8 mouse cellular contexts compared by ENCODE assay signal in genomic region chr14:52295558-52296264, GRCm38 (mm10). TPM values are rescaled to one million over a fixed set of nuclear protein-coding genes. Genes with fewer than 3 reads are reported as not detected.
A peak's percentile ranks its signal among the peaks of the same experiment; 100 is the strongest.
DNase-seq lines count a peak whose midpoint lies in the region; ATAC-seq and TF ChIP-seq lines count a peak whose summit lies in the region.

No protein-coding gene starts in this region.

- H3K4me2 ChIP-seq in heart, postnatal 0 days (ENCODE audit: low read depth, low read length), result no peak overlapping the region
- no peak overlapping the region for H3K4me2 ChIP-seq in forebrain, postnatal 0 days (ENCODE audit: low read depth)
- H3K4me2 ChIP-seq in midbrain, embryonic 16.5 days (ENCODE audit: low read length), result no peak overlapping the region

- H3K4me3 ChIP-seq in heart, postnatal 0 days (ENCODE audit: low read depth, low read length), result no peak overlapping the region
- no peak overlapping the region for H3K4me3 ChIP-seq in G1E (ENCODE audit: low read depth, low read length)
- no peak overlapping the region for H3K4me3 ChIP-seq in forebrain, postnatal 0 days (ENCODE audit: low read depth, low read length)
- H3K4me3 ChIP-seq in midbrain, embryonic 16.5 days (ENCODE audit: low read depth, low read length), result no peak overlapping the region

- no peaks in the 10 kb centered on the region for H3K4me1 ChIP-seq in heart, postnatal 0 days (ENCODE audit: control insufficient read depth, insufficient read depth)
- H3K4me1 ChIP-seq in G1E (ENCODE audit: insufficient read depth, low read depth, low read length), result peaks cover 6% of the 10 kb centered on the region; the same call in 1 of the 2 replicates
- H3K4me1 ChIP-seq in forebrain, postnatal 0 days (ENCODE audit: insufficient read depth), result no peaks in the 10 kb centered on the region
- no peaks in the 10 kb centered on the region for H3K4me1 ChIP-seq in midbrain, embryonic 16.5 days (ENCODE audit: control insufficient read depth, insufficient read depth, low read length)

- no peak overlapping the region for H3K27ac ChIP-seq in heart, postnatal 0 days (ENCODE audit: low read depth)
- no peak overlapping the region for H3K27ac ChIP-seq in forebrain, postnatal 0 days (ENCODE audit: low read depth, low read length)
- H3K27ac ChIP-seq in midbrain, embryonic 16.5 days (ENCODE audit: low read length), result no peak overlapping the region

- intact Hi-C loops in heart, postnatal 10 days (cut with DNase I), result loop anchor here (1.0 kb wide), 1 partner anchor 43 kb away; no protein-coding TSS in a partner anchor

- no peak for TF ChIP-seq EP300 in heart, postnatal 0 days (IDR thresholded peaks at IDR 0.05; ENCODE audit: low read depth)

- peak; percentile 78 for DNase-seq in heart, postnatal 0 days (ENCODE audit: low spot score)
- DNase-seq in heart, postnatal 10 days, result no peak
- no peak for DNase-seq in G1E (ENCODE audit: low spot score)
- peak; percentile 56 for DNase-seq in forebrain, postnatal 0 days
- no peak for DNase-seq in spleen, postnatal 36 days (ENCODE audit: low spot score in 2 of 2)
- DNase-seq in yolk sac, embryonic 10.5 days (ENCODE audit: low spot score), result no peak
- no peak for DNase-seq in heart, adult 8-10 months (ENCODE audit: low spot score)

- H3K27me3 ChIP-seq in heart, postnatal 0 days (ENCODE audit: control insufficient read depth, insufficient read depth, low read length), result no peaks in the 10 kb centered on the region
- H3K27me3 ChIP-seq in G1E (ENCODE audit: insufficient read depth, low read length), result no peaks in the 10 kb centered on the region
- no peaks in the 10 kb centered on the region for H3K27me3 ChIP-seq in forebrain, postnatal 0 days (ENCODE audit: insufficient read depth, low read length)
- no peaks in the 10 kb centered on the region for H3K27me3 ChIP-seq in midbrain, embryonic 16.5 days (ENCODE audit: control insufficient read depth, insufficient read depth, low read depth, low read length)

- WGBS in heart, postnatal 0 days, result 67% methylated on average over 6 of the region's 6 CpGs
- 58% methylated on average over 6 of the region's 6 CpGs for WGBS in forebrain, postnatal 0 days
- WGBS in midbrain, embryonic 16.5 days, result 61% methylated on average over 6 of the region's 6 CpGs

- H3K36me3 ChIP-seq in heart, postnatal 0 days (replicated peaks; ENCODE audit: control insufficient read depth, insufficient read depth, low read length), result peaks cover 85% of the 10 kb centered on the region
- H3K36me3 ChIP-seq in G1E (replicated peaks), result peaks cover 91% of the 10 kb centered on the region
- H3K36me3 ChIP-seq in forebrain, postnatal 0 days (ENCODE audit: insufficient read depth), result peaks cover 77% of the 10 kb centered on the region
- peaks cover 52% of the 10 kb centered on the region for H3K36me3 ChIP-seq in midbrain, embryonic 16.5 days (ENCODE audit: control insufficient read depth, insufficient read depth, low read length)

- H3K9ac ChIP-seq in heart, postnatal 0 days (replicated peaks; ENCODE audit: low read depth, low read length), result no peak overlapping the region
- no peak overlapping the region for H3K9ac ChIP-seq in forebrain, postnatal 0 days
- no peak overlapping the region for H3K9ac ChIP-seq in midbrain, embryonic 16.5 days (ENCODE audit: low read depth, low read length)

- peak; percentile 59 for TF ChIP-seq CTCF in heart, postnatal 0 days (IDR thresholded peaks at IDR 0.05; ENCODE audit: low read depth)
- peak; percentile 15; the same call in 1 of the 2 replicates for TF ChIP-seq CTCF in G1E (IDR thresholded peaks at IDR 0.05; ENCODE audit: low read depth, low read length)
- TF ChIP-seq CTCF in forebrain, postnatal 0 days (IDR thresholded peaks at IDR 0.05; ENCODE audit: low read depth), result peak; percentile 73

- no peak for ATAC-seq in heart, postnatal 0 days (ENCODE audit: insufficient read depth, low read depth)
- no peak for ATAC-seq in G1E (ENCODE audit: extremely low read depth, insufficient number of reproducible peaks, low FRiP score, poor library complexity, severe bottlenecking)
- peak; percentile 61 for ATAC-seq in forebrain, postnatal 0 days
- ATAC-seq in midbrain, embryonic 16.5 days, result peak; percentile 69

- no peaks in the 10 kb centered on the region for H3K9me3 ChIP-seq in heart, postnatal 0 days (replicated peaks; ENCODE audit: control insufficient read depth, low read length)
- H3K9me3 ChIP-seq in G1E (replicated peaks), result no peaks in the 10 kb centered on the region
- no peaks in the 10 kb centered on the region for H3K9me3 ChIP-seq in forebrain, postnatal 0 days (ENCODE audit: low read length)
- no peaks in the 10 kb centered on the region for H3K9me3 ChIP-seq in midbrain, embryonic 16.5 days (replicated peaks; ENCODE audit: control insufficient read depth, low read length, poor library complexity, severe bottlenecking)

RNA-seq across cellular contexts. Expression of gene Mettl3, which starts 9.2 kb away (rescaled TPM):
- total RNA-seq in heart, postnatal 0 days (2014; rRNA removed; ENCODE audit: low replicate concordance), result 11.4 and 16.0 TPM in 2 replicates
- 14.1 and 14.8 TPM in 2 replicates for polyA plus RNA-seq in heart, postnatal 0 days (2015; fragmentation: Nextera tagmentation; extraction: Ambion mirVana)
- total RNA-seq in heart, postnatal 10 days (2021), result 10 to 100 TPM; 15.7 to 18.8 TPM
- total RNA-seq in G1E (2014; fragmentation: Nextera tagmentation), result 71.6 and 74.2 TPM in 2 replicates
- 95.9 and 98.6 TPM in 2 replicates for total RNA-seq in G1E (2017)
- polyA plus RNA-seq in G1E (2012), result 10.4 and 16.5 TPM in 2 replicates
- 22.7 and 25.6 TPM in 2 replicates for total RNA-seq in forebrain, postnatal 0 days (2014; rRNA removed)
- polyA plus RNA-seq in forebrain, postnatal 0 days (2015; fragmentation: Nextera tagmentation; extraction: Ambion mirVana), result 16.9 and 24.0 TPM in 2 replicates
- 46.9 and 48.1 TPM in 2 replicates for polyA plus RNA-seq in midbrain, embryonic 16.5 days (2015; fragmentation: Nextera tagmentation; extraction: Ambion mirVana)
- 10 to 100 TPM; 13.9 to 19.3 (median 16.3) TPM for total RNA-seq in heart, adult 8-10 months (2022)

RNA-seq across cellular contexts. Expression of gene Rab2b, which starts 16.4 kb away (rescaled TPM):
- total RNA-seq in heart, postnatal 0 days (2014; rRNA removed; ENCODE audit: low replicate concordance), result 6.6 and 11.9 TPM in 2 replicates
- 9.0 and 10.3 TPM in 2 replicates for polyA plus RNA-seq in heart, postnatal 0 days (2015; fragmentation: Nextera tagmentation; extraction: Ambion mirVana)
- 10 to 100 TPM in 1 of 2 experiments, 1 to 10 TPM in 1; 7.6 to 10.6 TPM for total RNA-seq in heart, postnatal 10 days (2021)
- total RNA-seq in G1E (2014; fragmentation: Nextera tagmentation), result 31.2 and 33.2 TPM in 2 replicates
- total RNA-seq in G1E (2017), result 13.8 and 14.9 TPM in 2 replicates
- polyA plus RNA-seq in G1E (2012), result 0.62 and 0.91 TPM in 2 replicates
- total RNA-seq in forebrain, postnatal 0 days (2014; rRNA removed), result 43.3 and 55.0 TPM in 2 replicates
- polyA plus RNA-seq in forebrain, postnatal 0 days (2015; fragmentation: Nextera tagmentation; extraction: Ambion mirVana), result 36.5 and 46.2 TPM in 2 replicates
- 62.5 and 65.9 TPM in 2 replicates for polyA plus RNA-seq in midbrain, embryonic 16.5 days (2015; fragmentation: Nextera tagmentation; extraction: Ambion mirVana)
- total RNA-seq in heart, adult 8-10 months (2022), result 1 to 10 TPM; 3.8 to 5.6 (median 5.4) TPM

RNA-seq across cellular contexts. Expression of gene Tox4, which starts 16.8 kb away (rescaled TPM):
- 30.1 and 63.3 TPM in 2 replicates for total RNA-seq in heart, postnatal 0 days (2014; rRNA removed; ENCODE audit: low replicate concordance)
- polyA plus RNA-seq in heart, postnatal 0 days (2015; fragmentation: Nextera tagmentation; extraction: Ambion mirVana), result 21.8 and 22.0 TPM in 2 replicates
- total RNA-seq in heart, postnatal 10 days (2021), result 10 to 100 TPM; 35.5 to 36.8 TPM
- total RNA-seq in G1E (2014; fragmentation: Nextera tagmentation) (42.4 and 49.2 TPM in 2 replicates), G1E (2017) (42.9 and 43.0 TPM in 2 replicates)
- polyA plus RNA-seq in G1E (2012), result 33.1 and 37.2 TPM in 2 replicates
- 54.2 and 56.6 TPM in 2 replicates for total RNA-seq in forebrain, postnatal 0 days (2014; rRNA removed)
- polyA plus RNA-seq in forebrain, postnatal 0 days (2015; fragmentation: Nextera tagmentation; extraction: Ambion mirVana), result 46.0 and 48.7 TPM in 2 replicates
- 51.8 and 55.6 TPM in 2 replicates for polyA plus RNA-seq in midbrain, embryonic 16.5 days (2015; fragmentation: Nextera tagmentation; extraction: Ambion mirVana)
- total RNA-seq in heart, adult 8-10 months (2022), result 10 to 100 TPM; 32.9 to 37.8 (median 34.8) TPM

RNA-seq across cellular contexts. Expression of gene Sall2, which starts 32.9 kb away (rescaled TPM):
- total RNA-seq in heart, postnatal 0 days (2014; rRNA removed; ENCODE audit: low replicate concordance), result 4.6 TPM in 2 replicates
- polyA plus RNA-seq in heart, postnatal 0 days (2015; fragmentation: Nextera tagmentation; extraction: Ambion mirVana), result 2.3 TPM in 2 replicates
- 1 to 10 TPM; 4.6 to 5.7 TPM for total RNA-seq in heart, postnatal 10 days (2021)
- 7.8 TPM in 2 replicates for total RNA-seq in G1E (2014; fragmentation: Nextera tagmentation)
- 2.3 and 2.8 TPM in 2 replicates for total RNA-seq in G1E (2017)
- 4.7 and 5.2 TPM in 2 replicates for polyA plus RNA-seq in G1E (2012)
- 51.2 and 71.7 TPM in 2 replicates for total RNA-seq in forebrain, postnatal 0 days (2014; rRNA removed)
- polyA plus RNA-seq in forebrain, postnatal 0 days (2015; fragmentation: Nextera tagmentation; extraction: Ambion mirVana), result 23.0 and 29.2 TPM in 2 replicates
- 47.5 and 49.0 TPM in 2 replicates for polyA plus RNA-seq in midbrain, embryonic 16.5 days (2015; fragmentation: Nextera tagmentation; extraction: Ambion mirVana)
- total RNA-seq in heart, adult 8-10 months (2022), result 1 to 10 TPM; 1.4 to 1.6 (median 1.4) TPM

RNA-seq across cellular contexts. Expression of gene Chd8, which starts 38.1 kb away (rescaled TPM):
- total RNA-seq in heart, postnatal 0 days (2014; rRNA removed; ENCODE audit: low replicate concordance), result 18.1 and 28.8 TPM in 2 replicates
- 12.9 and 13.0 TPM in 2 replicates for polyA plus RNA-seq in heart, postnatal 0 days (2015; fragmentation: Nextera tagmentation; extraction: Ambion mirVana)
- 10 to 100 TPM; 60.3 to 67.6 TPM for total RNA-seq in heart, postnatal 10 days (2021)
- 222 and 247 TPM in 2 replicates for total RNA-seq in G1E (2014; fragmentation: Nextera tagmentation)
- 57.6 and 78.7 TPM in 2 replicates for total RNA-seq in G1E (2017)
- polyA plus RNA-seq in G1E (2012), result 16.0 and 22.6 TPM in 2 replicates
- 88.3 and 93.8 TPM in 2 replicates for total RNA-seq in forebrain, postnatal 0 days (2014; rRNA removed)
- 19.2 and 26.7 TPM in 2 replicates for polyA plus RNA-seq in forebrain, postnatal 0 days (2015; fragmentation: Nextera tagmentation; extraction: Ambion mirVana)
- polyA plus RNA-seq in midbrain, embryonic 16.5 days (2015; fragmentation: Nextera tagmentation; extraction: Ambion mirVana), result 43.1 and 45.5 TPM in 2 replicates
- total RNA-seq in heart, adult 8-10 months (2022), result 10 to 100 TPM; 26.8 to 42.5 (median 37.7) TPM

Comparison
In these comparisons a context has a peak if more than half of its experiments do, and no peak if none do; other contexts are left out.
1. DNase-seq: peak in heart, postnatal 0 days (single experiment) and forebrain, postnatal 0 days (single experiment); none in heart, postnatal 10 days (0 of 2), G1E (single experiment), spleen, postnatal 36 days (0 of 2), yolk sac, embryonic 10.5 days (single experiment) and heart, adult 8-10 months (single experiment).
2. ATAC-seq: peak in forebrain, postnatal 0 days (single experiment) and midbrain, embryonic 16.5 days (single experiment); none in heart, postnatal 0 days (single experiment) and G1E (single experiment).
3. CTCF ChIP-seq: peak in every context shown above with its lines; median percentile 73 in forebrain, postnatal 0 days; 59 in heart, postnatal 0 days; 15 in G1E.